Mouse (Mus musculus) lung, embryonic 16.5 days (tissue): Measurements from ENCODE around the gene Wipf3. TPM values are rescaled to one million over a fixed set of nuclear protein-coding genes. Genes with fewer than 3 reads are reported as not detected.
A peak's percentile ranks its signal among the peaks of the same experiment; 100 is the strongest.

Experiments used
- ATAC-seq: fragments of 200-750 bp; cut with Nextera tagmentation; 2 replicates; pipeline ENCODE4 v1.8.0; 2017; ENCODE audit warnings: low read depth, mild to moderate bottlenecking, moderate library complexity
- H3K27ac ChIP-seq: fragments of 300-500 bp; sonication (generic); 2 replicates; pipeline ENCODE4 v1.5.1; 2014; ENCODE audit warnings: mild to moderate bottlenecking, control low read depth, low read length
- H3K27me3 ChIP-seq: fragments of 300-500 bp; sonication (generic); 2 replicates; pipeline ENCODE4 v1.6.1; 2014; ENCODE audit warnings: low read depth, low read length, mixed read lengths; ENCODE audit not compliant: control insufficient read depth, insufficient read depth
- H3K36me3 ChIP-seq: fragments of 300-500 bp; sonication (generic); 2 replicates; pipeline ENCODE4 v1.6.1; 2014; ENCODE audit warnings: low read length; ENCODE audit not compliant: control insufficient read depth, insufficient read depth
- H3K4me1 ChIP-seq: fragments of 300-500 bp; sonication (generic); replicated peaks from 2 replicates; pipeline ENCODE4 v1.6.1; 2014; ENCODE audit warnings: low read length, mixed read lengths; ENCODE audit not compliant: control insufficient read depth, insufficient read depth
- H3K4me2 ChIP-seq: fragments of 300-500 bp; sonication (generic); 2 replicates; pipeline ENCODE4 v1.6.1; 2014; ENCODE audit warnings: low read depth, low read length, control low read depth
- H3K4me3 ChIP-seq: fragments of 300-500 bp; sonication (generic); 2 replicates; pipeline ENCODE4 v1.5.1; 2014; ENCODE audit warnings: mild to moderate bottlenecking, low read length, control low read depth
- H3K9ac ChIP-seq: fragments of 300-500 bp; sonication (generic); 2 replicates; pipeline ENCODE4 v1.6.1; 2014; ENCODE audit warnings: low read length, control low read depth
- H3K9me3 ChIP-seq: fragments of 300-500 bp; sonication (generic); 2 replicates; pipeline ENCODE4 v1.6.1; 2016; ENCODE audit warnings: low read length; ENCODE audit not compliant: control insufficient read depth
- WGBS: fragments of 180-500 bp; shearing (Covaris S2); extraction: QIAGEN DNeasy Blood & Tissue Kit; methylation state at CpG from one replicate; pipeline ENCODE4 v1.1.7; 2014; 5-methylcytosine and 5-hydroxymethylcytosine counted together
- polyA plus RNA-seq: library from polyadenylated mRNA; unstranded; fragments of >200 nt; fragmentation: Nextera tagmentation; extraction: Ambion mirVana; gene quantifications from 2 replicates; pipeline ENCODE4 v1.2.1, GENCODE M21; 2015

The Wipf3 gene
- polyA plus RNA-seq, 1 experiment from 2014 or later, result 1.2 TPM

GRCm38 (mm10) chr6:54528666-54529065, 99.3 kb downstream of the Wipf3 start:
- Histone ChIP-seq H3K4me2 (no peak overlapping the region), H3K4me1 (0 out of 2 replicates have a peak, but pooled peaks cover 3% of the 10 kb centered on the region), H3K4me3 (no peak overlapping the region), H3K9me3 (no peaks in the 10 kb centered on the region), H3K9ac (no peak overlapping the region), H3K27ac (no peak overlapping the region), H3K36me3 (no peaks in the 10 kb centered on the region), H3K27me3 (no peaks in the 10 kb centered on the region)
- 84% methylated on average over 8 of the region's 8 CpGs for WGBS
- no peak for ATAC-seq

GRCm38 (mm10) chr6:54530182-54530581, 100.8 kb downstream of the Wipf3 start:
- Histone ChIP-seq H3K4me3 (no peak overlapping the region), H3K9ac (no peak overlapping the region), H3K27ac (no peak overlapping the region), H3K4me1 (0 out of 2 replicates have a peak, but pooled peaks cover 3% of the 10 kb centered on the region), H3K36me3 (no peaks in the 10 kb centered on the region), H3K9me3 (no peaks in the 10 kb centered on the region), H3K4me2 (no peak overlapping the region), H3K27me3 (no peaks in the 10 kb centered on the region)
- 67% methylated on average over 2 of the region's 2 CpGs for WGBS
- no peak for ATAC-seq

- peak; percentile 54; the same call in 1 of the 2 replicates for ATAC-seq
- Histone ChIP-seq H3K9ac (no peak overlapping the region), H3K27ac (no peak overlapping the region), H3K36me3 (no peaks in the 10 kb centered on the region), H3K9me3 (no peaks in the 10 kb centered on the region), H3K4me1 (0 out of 2 replicates have a peak, but pooled peaks cover 3% of the 10 kb centered on the region), H3K4me3 (no peak overlapping the region), H3K4me2 (no peak overlapping the region), H3K27me3 (no peaks in the 10 kb centered on the region)
- 28% methylated on average over 8 of the region's 8 CpGs for WGBS
These were observed 101.7 kb downstream of the Wipf3 start for GRCm38 (mm10) chr6:54531048-54531481.

GRCm38 (mm10) chr6:54535485-54535884, 106.1 kb downstream of the Wipf3 start:
- 82% methylated on average over 4 of the region's 4 CpGs for WGBS
- 0 out of 2 replicates have a peak, but pooled peaks cover 3% of the 10 kb centered on the region for H3K4me1 ChIP-seq
- no peaks in the 10 kb centered on the region for H3K36me3 ChIP-seq
- H3K9me3 ChIP-seq, result no peaks in the 10 kb centered on the region
- ATAC-seq, result no peak
- no peaks in the 10 kb centered on the region for H3K27me3 ChIP-seq
- H3K27ac ChIP-seq, result no peak overlapping the region
- H3K4me3 ChIP-seq, result no peak overlapping the region
- no peak overlapping the region for H3K9ac ChIP-seq
- H3K4me2 ChIP-seq, result no peak overlapping the region

- ATAC-seq, result no peak
- H3K27me3 ChIP-seq, result no peaks in the 10 kb centered on the region
- no peaks in the 10 kb centered on the region for H3K9me3 ChIP-seq
- 79% methylated on average over 7 of the region's 7 CpGs for WGBS
- H3K4me2 ChIP-seq, result no peak overlapping the region
- H3K36me3 ChIP-seq, result no peaks in the 10 kb centered on the region
- no peak overlapping the region for H3K9ac ChIP-seq
- no peak overlapping the region for H3K27ac ChIP-seq
- no peak overlapping the region for H3K4me3 ChIP-seq
- no peaks in the 10 kb centered on the region for H3K4me1 ChIP-seq
These were observed 107.7 kb downstream of the Wipf3 start for GRCm38 (mm10) chr6:54537053-54537452.

- Histone ChIP-seq H3K4me1 (no peaks in the 10 kb centered on the region), H3K27me3 (no peaks in the 10 kb centered on the region), H3K4me3 (no peak overlapping the region), H3K27ac (no peak overlapping the region), H3K9me3 (no peaks in the 10 kb centered on the region), H3K36me3 (no peaks in the 10 kb centered on the region), H3K9ac (no peak overlapping the region), H3K4me2 (no peak overlapping the region)
- WGBS, result 37% methylated on average over 3 of the region's 3 CpGs
- no peak for ATAC-seq
These were observed 109.4 kb downstream of the Wipf3 start for GRCm38 (mm10) chr6:54538773-54539173.

GRCm38 (mm10) chr6:54539396-54539795, 110.0 kb downstream of the Wipf3 start:
- Histone ChIP-seq H3K4me1 (no peaks in the 10 kb centered on the region), H3K4me3 (no peak overlapping the region), H3K36me3 (no peaks in the 10 kb centered on the region), H3K4me2 (no peak overlapping the region), H3K27me3 (no peaks in the 10 kb centered on the region), H3K9me3 (no peaks in the 10 kb centered on the region), H3K9ac (no peak overlapping the region), H3K27ac (no peak overlapping the region)
- WGBS, result 86% methylated on average over 7 of the region's 7 CpGs
- ATAC-seq, result no peak

- H3K27ac ChIP-seq, result no peak overlapping the region
- ATAC-seq, result no peak
- 70% methylated on average over 9 of the region's 9 CpGs for WGBS
These were observed 111.0 kb downstream of the Wipf3 start for GRCm38 (mm10) chr6:54540252-54540887.

GRCm38 (mm10) chr6:54542836-54543235, 113.4 kb downstream of the Wipf3 start:
- WGBS, result 82% methylated on average over 7 of the region's 7 CpGs
- Histone ChIP-seq H3K27ac (no peak overlapping the region), H3K4me1 (no peaks in the 10 kb centered on the region)

More at GRCm38 (mm10) chr6:54540252-54540887, 111.0 kb downstream of the Wipf3 start:
- Histone ChIP-seq H3K4me2 (no peak overlapping the region), H3K4me3 (no peak overlapping the region), H3K27me3 (no peaks in the 10 kb centered on the region), H3K9ac (no peak overlapping the region), H3K36me3 (no peaks in the 10 kb centered on the region), H3K4me1 (no peaks in the 10 kb centered on the region), H3K9me3 (no peaks in the 10 kb centered on the region)

More at GRCm38 (mm10) chr6:54542836-54543235, 113.4 kb downstream of the Wipf3 start:
- Histone ChIP-seq H3K9me3 (no peaks in the 10 kb centered on the region), H3K4me3 (no peak overlapping the region), H3K4me2 (no peak overlapping the region), H3K36me3 (no peaks in the 10 kb centered on the region), H3K9ac (no peak overlapping the region), H3K27me3 (no peaks in the 10 kb centered on the region)
- ATAC-seq, result no peak
